Mouse (Mus musculus) gastrocnemius, adult 2 months (tissue): ENCODE data around the gene Pigq. TPM values are rescaled to one million over a fixed set of nuclear protein-coding genes. Genes with fewer than 3 reads are reported as not detected.

Source experiments
- DNase-seq: peaks from one replicate; pipeline ENCODE4 v3.0.0; 2022
- H3K27ac ChIP-seq: fragments of 200-600 bp; 2 replicates; pipeline ENCODE4 v1.8.1; 2022; ENCODE audit warnings: mild to moderate bottlenecking
- H3K4me3 ChIP-seq: fragments of 200-600 bp; 2 replicates; pipeline ENCODE4 v1.8.1; 2022; ENCODE audit warnings: mild to moderate bottlenecking, moderate library complexity
- CTCF ChIP-seq: fragments of 200-600 bp; IDR thresholded peaks from 2 replicates; pipeline ENCODE4 v1.8.1; 2022; ENCODE audit warnings: antibody characterized with exemption, mild to moderate bottlenecking, moderate library complexity
- intact Hi-C: fragments of 180-260 bp; cut with DNase I; formaldehyde crosslinking; loops from one replicate; pipeline ENCODE4 v1.15.1; 2025
- total RNA-seq, 2 experiments: library from RNA; stranded (reverse); gene quantifications; 2 replicates each; pipeline ENCODE4 v1.2.3; 2021

Gene Pigq
- total RNA-seq, 2 experiments from 2014 or later: 21.0 to 28.6 TPM

DNA sequence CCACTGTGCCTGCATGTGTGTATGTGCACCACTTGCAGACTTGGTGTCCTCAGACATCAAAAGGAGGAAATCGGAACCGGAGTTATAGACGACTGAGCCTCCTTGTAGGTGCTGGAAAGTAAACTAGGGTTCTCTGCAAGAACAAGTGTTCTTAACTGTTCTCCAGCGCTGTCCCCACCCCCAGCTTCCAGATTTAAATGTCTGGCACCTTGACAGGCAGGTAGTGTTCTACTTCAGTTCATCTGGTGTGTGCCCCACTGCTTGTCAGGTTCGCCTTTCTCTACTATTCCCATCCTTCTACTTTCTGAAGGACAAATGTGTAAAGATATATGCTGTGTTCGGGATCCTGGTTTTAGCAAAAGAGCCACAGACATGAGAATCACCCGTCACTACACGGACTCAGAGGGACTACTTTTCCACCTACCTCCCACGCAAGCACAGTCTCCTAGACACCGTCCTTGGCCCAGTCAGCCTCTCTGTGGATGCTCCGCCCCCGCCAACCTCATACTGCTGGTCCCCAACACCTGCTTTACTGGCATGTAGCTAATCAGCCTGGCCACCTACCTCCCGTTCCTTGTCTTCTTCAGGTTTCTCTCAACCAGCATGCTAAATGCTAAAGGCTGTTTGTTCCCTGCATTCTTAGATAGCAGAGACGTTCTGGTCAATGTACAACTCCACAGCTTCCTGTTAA lies 31.4 kb downstream of the Pigq start:
- intact Hi-C loops: no loop called here
- DNase-seq: no peak
- no peak for TF ChIP-seq CTCF
- Histone ChIP-seq H3K27ac (peak overlapping the region; percentile 80), H3K4me3 (peak overlapping the region; percentile 47)

DNA sequence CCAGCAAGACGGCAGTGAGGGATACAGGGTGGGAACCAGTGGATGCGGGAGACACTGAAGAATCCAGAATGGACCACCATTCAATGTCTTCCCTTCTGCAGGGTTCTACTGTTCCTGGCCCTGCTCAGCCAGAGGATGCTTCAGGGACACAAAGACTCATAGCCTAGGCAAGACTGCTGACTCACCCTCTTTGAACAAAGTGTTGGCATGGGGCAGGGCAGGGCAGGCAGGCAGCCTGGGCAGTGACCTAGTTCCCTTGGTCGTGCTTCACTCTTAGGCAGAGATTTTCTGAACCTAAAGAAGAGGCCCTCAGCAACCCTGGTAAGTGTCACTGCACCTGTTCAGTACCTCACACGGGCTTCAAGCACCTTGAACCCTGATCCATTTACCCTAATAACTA lies 32.9 kb downstream of the Pigq start:
- H3K4me3 ChIP-seq: no peak overlapping the region
- H3K27ac ChIP-seq: peak overlapping the region; percentile 41
- intact Hi-C loops: no loop called here
- no peak for TF ChIP-seq CTCF
- peak; percentile 46 for DNase-seq

DNA sequence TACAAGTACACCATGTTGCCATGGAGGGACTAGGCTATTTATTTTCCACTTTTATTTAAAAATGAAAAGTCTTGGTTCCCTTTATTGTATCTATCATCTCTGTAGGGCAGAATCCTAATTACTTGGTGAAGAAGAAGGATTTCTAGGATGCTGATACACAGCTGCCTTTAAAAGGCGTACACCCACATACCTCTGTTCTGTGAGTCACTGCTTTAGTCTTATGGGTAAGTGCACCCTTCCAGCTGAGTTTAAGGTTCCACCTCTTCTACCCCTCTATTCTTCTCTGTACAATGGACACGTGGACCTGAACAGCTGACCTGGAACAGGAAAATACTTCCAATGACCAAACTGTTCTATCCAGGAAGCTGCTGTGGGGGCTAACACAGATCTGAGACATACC lies 37.1 kb downstream of the Pigq start:
- intact Hi-C loops: no loop called here
- Histone ChIP-seq H3K4me3 (no peak overlapping the region), H3K27ac (no peak overlapping the region)
- no peak for TF ChIP-seq CTCF
- no peak for DNase-seq

DNA sequence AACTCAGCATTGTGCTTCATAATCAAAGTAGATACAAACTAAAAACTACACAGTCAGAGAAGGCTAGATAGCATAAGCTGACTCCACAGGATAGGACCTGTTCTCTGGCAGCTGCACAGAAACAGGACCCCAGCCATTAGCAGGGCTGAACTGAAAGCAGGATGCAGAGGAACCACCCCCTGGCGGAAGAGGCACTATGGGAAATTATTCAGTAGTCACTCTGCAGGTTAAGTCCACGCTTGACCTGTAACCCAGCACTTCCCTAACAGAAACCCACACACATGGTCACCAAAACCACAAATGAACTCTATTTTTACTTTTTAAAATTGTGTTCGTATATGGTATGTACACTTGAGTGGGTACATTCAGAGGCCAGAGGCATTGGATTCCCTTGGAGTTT lies 41.7 kb downstream of the Pigq start:
- no peak for TF ChIP-seq CTCF
- DNase-seq: no peak
- Histone ChIP-seq H3K27ac (no peak overlapping the region), H3K4me3 (no peak overlapping the region)
- intact Hi-C loops: no loop called here

DNA sequence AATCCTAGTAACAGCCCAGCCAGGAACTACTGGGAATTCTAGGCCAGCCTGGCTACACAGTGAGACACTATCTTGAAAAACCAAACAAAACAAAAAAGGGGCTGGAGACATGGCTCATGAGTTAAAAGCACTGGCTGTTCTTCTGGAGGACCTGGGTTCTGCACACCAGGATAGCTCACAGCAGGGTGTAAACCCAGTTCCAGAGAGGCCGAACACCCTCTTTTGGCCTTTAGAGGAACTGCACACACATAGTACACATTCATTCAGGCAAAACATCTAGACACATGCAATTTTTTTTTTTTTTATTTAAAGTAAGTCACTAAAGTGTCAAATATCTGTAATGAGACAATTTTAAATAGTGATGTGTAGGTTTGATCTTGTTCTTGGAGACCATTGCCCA lies 44.5 kb downstream of the Pigq start:
- Histone ChIP-seq H3K4me3 (no peak overlapping the region), H3K27ac (no peak overlapping the region)
- no peak for TF ChIP-seq CTCF
- DNase-seq: no peak
- intact Hi-C loops: no loop called here

DNA sequence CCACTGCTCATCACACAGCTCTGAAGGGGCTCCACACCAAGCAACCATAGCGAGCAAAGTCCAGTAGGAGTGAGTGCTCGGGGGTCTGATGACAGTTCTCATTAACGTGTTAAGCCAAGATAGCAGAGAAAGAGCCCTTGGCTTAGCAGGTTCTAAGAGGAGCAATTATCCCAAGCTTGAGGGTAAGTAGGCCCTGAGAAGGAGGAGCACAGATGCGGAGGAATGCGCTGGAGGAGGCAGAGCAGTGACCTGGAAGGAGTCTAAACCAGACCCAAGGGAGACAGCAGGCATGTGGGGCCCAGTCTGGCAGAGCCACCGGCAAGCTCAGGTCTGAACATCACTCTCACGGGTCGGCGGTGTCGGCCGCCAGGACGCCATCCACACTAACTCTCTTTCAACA lies 48.8 kb downstream of the Pigq start:
- intact Hi-C loops: loop anchor here (2.0 kb wide), 2 partner anchors 25 to 117 kb away; no protein-coding TSS in a partner anchor
- no peak for DNase-seq
- no peak overlapping the region for H3K4me3 ChIP-seq
- no peak for TF ChIP-seq CTCF
- no peak overlapping the region for H3K27ac ChIP-seq

- DNase-seq: no peak
- intact Hi-C loops: loop anchor here (2.0 kb wide), 2 partner anchors 25 to 117 kb away; no protein-coding TSS in a partner anchor
- TF ChIP-seq CTCF: no peak
- Histone ChIP-seq H3K27ac (no peak overlapping the region), H3K4me3 (no peak overlapping the region)
These were observed 49.3 kb downstream of the Pigq start for GRCm38 (mm10) chr17:25895415-25895814.

- TF ChIP-seq CTCF: peak; percentile 99
- Histone ChIP-seq H3K4me3 (no peak overlapping the region), H3K27ac (no peak overlapping the region)
- peak; percentile 76 for DNase-seq
- intact Hi-C loops: loop anchor here (2.0 to 5.0 kb wide), 4 partner anchors 27 to 198 kb away; partner anchors contain the start of gene Decr2
These were observed 50.6 kb downstream of the Pigq start for GRCm38 (mm10) chr17:25893975-25894617.

DNA sequence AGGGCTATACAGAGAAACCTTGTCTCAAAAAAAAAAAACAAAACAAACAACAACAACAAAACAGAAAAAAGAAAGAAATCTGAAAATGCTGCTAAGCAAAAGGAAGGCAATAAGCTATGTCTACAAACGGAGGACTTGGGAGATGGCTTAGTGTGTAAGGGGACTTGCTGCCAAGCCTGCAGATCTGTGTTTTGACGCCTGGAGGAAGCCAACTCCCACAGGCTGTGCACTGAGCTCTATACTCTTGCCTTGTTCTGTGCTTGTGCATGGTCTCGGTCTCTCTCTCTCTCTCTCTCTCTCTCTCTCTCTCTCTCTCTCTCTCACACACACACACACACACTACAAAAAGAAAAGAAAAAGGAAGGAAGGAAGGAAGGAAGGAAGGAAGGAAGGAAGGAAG lies 55.9 kb downstream of the Pigq start:
- no peak for TF ChIP-seq CTCF
- Histone ChIP-seq H3K4me3 (no peak overlapping the region), H3K27ac (no peak overlapping the region)
- DNase-seq: no peak
- intact Hi-C loops: no loop called here

- peak; percentile 23 for DNase-seq
- Histone ChIP-seq H3K4me3 (no peak overlapping the region), H3K27ac (no peak overlapping the region)
- intact Hi-C loops: no loop called here
- no peak for TF ChIP-seq CTCF
These were observed 57.3 kb downstream of the Pigq start for GRCm38 (mm10) chr17:25887467-25887866.

DNA sequence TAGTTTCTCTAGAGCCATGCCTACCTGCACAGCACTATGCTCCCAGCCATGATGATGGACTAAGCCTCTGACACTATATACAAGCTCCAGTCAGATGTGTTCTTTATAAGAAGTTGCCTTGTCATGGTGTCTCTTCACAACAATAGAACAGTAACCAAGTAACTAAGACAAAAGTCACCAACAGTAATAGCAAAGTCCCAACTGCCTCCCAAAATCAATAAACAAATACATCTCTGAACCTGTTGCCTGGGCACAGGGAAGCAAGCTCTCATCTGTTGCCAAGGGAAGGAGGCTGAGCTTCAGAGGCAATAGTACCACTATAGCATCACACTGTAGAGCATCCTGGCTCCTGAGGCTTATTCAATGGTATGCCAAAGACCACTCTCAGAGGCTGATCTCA lies 57.9 kb downstream of the Pigq start:
- Histone ChIP-seq H3K27ac (no peak overlapping the region), H3K4me3 (no peak overlapping the region)
- DNase-seq: no peak
- intact Hi-C loops: no loop called here
- TF ChIP-seq CTCF: no peak

DNA sequence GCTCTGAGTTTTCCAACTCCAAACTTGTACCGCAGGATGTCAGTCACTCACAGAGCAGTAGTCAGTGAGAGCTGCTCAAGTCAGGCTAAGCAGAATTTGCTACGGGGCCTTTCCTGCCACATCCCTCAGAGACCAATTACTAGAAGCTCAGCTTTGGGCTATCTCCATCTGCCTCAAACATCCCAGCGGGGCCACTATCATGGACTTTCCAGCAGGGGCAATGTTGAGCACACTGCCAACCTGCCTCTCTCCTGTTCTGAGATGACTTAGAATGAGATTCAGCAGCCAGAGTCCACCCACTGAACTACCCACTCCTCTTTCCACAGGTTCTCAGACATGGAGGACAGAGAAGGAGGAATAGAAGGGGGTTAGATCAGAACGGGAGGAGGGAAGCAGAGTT lies 59.1 kb downstream of the Pigq start:
- Histone ChIP-seq H3K27ac (no peak overlapping the region), H3K4me3 (no peak overlapping the region)
- DNase-seq: no peak
- TF ChIP-seq CTCF: peak; percentile 31; the same call in 1 of the 2 replicates
- intact Hi-C loops: no loop called here

DNA sequence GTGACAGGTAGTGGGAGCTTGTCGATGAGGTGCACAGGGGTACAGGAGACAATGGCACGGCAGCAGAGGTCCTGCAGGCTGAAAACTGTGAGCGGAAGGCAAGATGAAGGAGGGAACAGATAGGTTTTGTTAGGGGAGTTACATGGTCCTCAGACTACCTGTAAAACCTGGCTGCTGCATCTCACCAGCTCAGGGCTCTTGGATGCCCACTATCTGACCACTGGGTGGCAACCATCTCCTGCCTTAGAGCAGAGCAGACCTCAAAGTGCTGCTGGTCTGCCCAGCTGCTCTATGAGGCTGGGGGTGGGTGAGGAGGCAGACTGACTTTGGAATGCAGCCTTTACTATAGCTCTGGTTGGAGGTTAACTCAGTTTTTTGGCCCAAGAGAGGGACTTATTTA lies 60.9 kb downstream of the Pigq start:
- DNase-seq: no peak

More for the DNA sequence above, 60.9 kb downstream of the Pigq start:
- Histone ChIP-seq H3K27ac (no peak overlapping the region), H3K4me3 (no peak overlapping the region)
- 0 out of 2 replicates have a peak, but pooled peaks have one; percentile 3 for TF ChIP-seq CTCF
- intact Hi-C loops: no loop called here
